Mouse (Mus musculus): ENCODE data around the gene Pigs.

GRCm38 (mm10) chr11:78290654-78291053 is 37.6 kb upstream of the Pigs start, which contains the start of gene BC030499:
- TF ChIP-seq CTCF (IDR thresholded peaks at IDR 0.05; ENCODE audit: extremely low read depth, insufficient read depth, low read length): no peak
- TF ChIP-seq POLR2A (IDR thresholded peaks at IDR 0.05; ENCODE audit: extremely low read depth, insufficient read depth, low read length): peak; percentile 53; the same call in 1 of the 2 replicates

All from cortical plate, adult 2 months (tissue).